Mouse (Mus musculus): Measurements from ENCODE around the gene Dnajb8. TPM values are rescaled to one million over a fixed set of nuclear protein-coding genes. Genes with fewer than 3 reads are reported as not detected.
A peak's percentile ranks its signal among the peaks of the same experiment; 100 is the strongest.

Gene Dnajb8
- polyA plus RNA-seq, 1 experiment from 2014 or later, result not detected

DNA sequence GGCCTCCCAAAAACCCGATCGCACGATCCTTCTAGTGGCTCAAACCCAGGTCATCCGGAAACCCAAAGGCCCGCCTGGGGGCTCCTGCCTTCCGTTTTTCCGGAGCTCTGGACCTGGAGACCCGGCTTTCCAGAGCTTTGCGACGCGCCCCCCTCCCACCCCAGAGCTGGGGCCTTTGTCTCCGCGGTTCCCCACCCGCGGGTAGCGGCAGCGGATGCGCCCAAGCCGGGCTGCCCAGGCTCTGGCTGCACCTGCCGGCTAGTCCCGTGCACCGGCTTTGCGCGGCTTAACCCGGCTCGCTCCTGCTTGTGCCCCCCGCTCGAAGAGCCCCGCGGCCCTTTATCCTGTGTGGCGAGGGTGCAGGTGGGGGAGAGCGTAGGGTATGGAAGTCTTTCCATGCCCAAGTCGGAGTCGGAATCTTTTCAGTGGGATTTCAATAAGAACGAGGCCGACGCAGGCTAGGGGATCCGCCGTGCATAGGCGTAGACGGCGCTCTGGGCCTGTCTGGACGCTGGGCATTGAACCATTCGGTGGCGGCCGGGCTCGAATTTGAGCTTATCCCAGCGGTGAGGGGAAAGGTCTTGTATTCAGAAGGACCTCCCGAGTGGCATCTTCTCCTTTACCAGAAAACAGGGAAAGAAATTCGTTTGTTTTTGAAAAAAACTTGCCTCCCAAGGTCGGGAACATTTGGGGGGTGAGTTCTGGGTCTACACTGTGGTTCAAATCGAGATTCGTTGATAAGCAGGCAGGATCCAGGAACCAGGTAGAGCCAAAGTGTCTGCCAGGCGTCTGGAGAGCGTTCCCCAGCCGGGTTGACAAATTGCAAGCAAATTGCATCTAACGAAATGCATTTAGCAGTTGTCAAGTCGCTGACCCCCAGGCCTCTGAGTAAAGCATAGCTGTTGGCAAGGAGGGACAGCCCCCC, 27.8 kb upstream of the Dnajb8 start:
- peaks cover 68% of the 10 kb centered on the region for H3K4me1 ChIP-seq
- DNase-seq (ENCODE audit: low spot score), result peak; percentile 73
- H3K27ac ChIP-seq, result peak overlapping the region; percentile 20

DNA sequence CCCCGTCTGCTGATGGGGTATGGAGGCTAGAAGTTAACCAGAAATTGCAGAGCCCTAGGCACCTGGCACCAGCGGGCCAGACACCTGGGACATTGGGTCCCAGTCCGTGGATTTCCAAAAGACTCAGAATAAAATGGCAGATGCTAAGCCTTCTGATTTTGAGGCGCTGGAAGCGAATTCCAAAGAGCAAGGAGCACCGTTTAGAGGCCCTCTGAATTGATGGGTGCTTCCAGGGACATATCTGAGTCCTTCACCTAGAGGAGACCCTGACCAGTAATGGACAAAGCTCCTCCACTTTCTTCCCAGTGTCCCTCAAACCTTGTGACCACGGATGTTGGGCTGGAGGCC, 27.1 kb upstream of the Dnajb8 start:
- WGBS, result 2% methylated on average over 7 of the region's 7 CpGs
- no peaks in the 10 kb centered on the region for H3K9me3 ChIP-seq (replicated peaks)
- peaks cover 100% of the 10 kb centered on the region for H3K27me3 ChIP-seq (ENCODE audit: low read depth, poor library complexity, severe bottlenecking)
- H3K27ac ChIP-seq, result no peak overlapping the region
- DNase-seq (ENCODE audit: low spot score), result peak; percentile 59
- H3K36me3 ChIP-seq, result no peaks in the 10 kb centered on the region
- peaks cover 68% of the 10 kb centered on the region for H3K4me1 ChIP-seq
- H3K4me3 ChIP-seq, result no peak overlapping the region

More for the DNA sequence above, 27.8 kb upstream of the Dnajb8 start:
- Histone ChIP-seq H3K27me3 (ENCODE audit: low read depth, poor library complexity, severe bottlenecking) (peaks cover 100% of the 10 kb centered on the region), H3K36me3 (no peaks in the 10 kb centered on the region), H3K4me3 (peak overlapping the region; percentile 45), H3K9me3 (replicated peaks) (no peaks in the 10 kb centered on the region)
- WGBS, result 1% methylated on average over 58 of the region's 58 CpGs

- Histone ChIP-seq H3K4me3 (peak overlapping the region; percentile 55), H3K27me3 (ENCODE audit: low read depth, poor library complexity, severe bottlenecking) (peaks cover 100% of the 10 kb centered on the region), H3K9me3 (replicated peaks) (no peaks in the 10 kb centered on the region), H3K36me3 (no peaks in the 10 kb centered on the region), H3K27ac (0 out of 2 replicates have a peak overlapping the region, but pooled peaks have one; percentile 59), H3K4me1 (peaks cover 69% of the 10 kb centered on the region)
- peak; percentile 69 for DNase-seq (ENCODE audit: low spot score)
- 2% methylated on average over 33 of the region's 33 CpGs for WGBS
These were observed 25.9 kb upstream of the Dnajb8 start for GRCm38 (mm10) chr6:88196054-88196732.

DNA sequence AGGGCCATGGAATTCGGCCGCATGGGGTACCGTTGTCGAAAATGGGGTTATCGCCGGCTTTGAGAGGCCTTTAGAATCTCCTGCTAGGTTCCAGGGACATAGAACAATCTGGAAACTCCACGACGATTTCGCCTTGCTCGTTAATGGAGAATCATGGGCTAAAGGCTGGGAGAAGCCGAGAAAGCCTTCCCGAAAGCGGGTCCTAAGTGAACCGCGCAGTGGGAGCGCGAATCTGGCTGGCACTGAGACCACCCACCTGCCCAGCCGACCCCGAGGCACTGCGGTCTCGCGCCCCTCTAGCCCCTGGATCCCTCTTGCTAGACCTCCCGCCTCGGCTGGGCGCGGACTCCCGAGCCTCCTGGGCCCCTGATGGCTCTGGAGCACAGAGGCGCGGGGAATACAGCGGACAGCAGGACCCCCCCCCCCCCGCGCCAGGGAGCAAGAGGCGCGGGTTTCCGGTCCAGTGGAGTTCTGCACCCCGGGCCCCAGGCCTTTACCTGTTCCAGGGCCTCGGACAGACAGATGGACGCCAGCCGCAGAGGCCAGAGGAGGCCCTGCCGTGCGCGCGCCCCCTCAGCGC, 25.2 kb upstream of the Dnajb8 start:
- H3K4me1 ChIP-seq, result peaks cover 69% of the 10 kb centered on the region
- peak; percentile 71 for DNase-seq (ENCODE audit: low spot score)
- H3K9me3 ChIP-seq (replicated peaks), result no peaks in the 10 kb centered on the region
- H3K27ac ChIP-seq, result peak overlapping the region; percentile 59; the same call in 1 of the 2 replicates
- H3K4me3 ChIP-seq, result peak overlapping the region; percentile 55
- H3K27me3 ChIP-seq (ENCODE audit: low read depth, poor library complexity, severe bottlenecking), result peaks cover 100% of the 10 kb centered on the region
- WGBS, result under 1% methylated on average over 44 of the region's 44 CpGs
- no peaks in the 10 kb centered on the region for H3K36me3 ChIP-seq

DNA sequence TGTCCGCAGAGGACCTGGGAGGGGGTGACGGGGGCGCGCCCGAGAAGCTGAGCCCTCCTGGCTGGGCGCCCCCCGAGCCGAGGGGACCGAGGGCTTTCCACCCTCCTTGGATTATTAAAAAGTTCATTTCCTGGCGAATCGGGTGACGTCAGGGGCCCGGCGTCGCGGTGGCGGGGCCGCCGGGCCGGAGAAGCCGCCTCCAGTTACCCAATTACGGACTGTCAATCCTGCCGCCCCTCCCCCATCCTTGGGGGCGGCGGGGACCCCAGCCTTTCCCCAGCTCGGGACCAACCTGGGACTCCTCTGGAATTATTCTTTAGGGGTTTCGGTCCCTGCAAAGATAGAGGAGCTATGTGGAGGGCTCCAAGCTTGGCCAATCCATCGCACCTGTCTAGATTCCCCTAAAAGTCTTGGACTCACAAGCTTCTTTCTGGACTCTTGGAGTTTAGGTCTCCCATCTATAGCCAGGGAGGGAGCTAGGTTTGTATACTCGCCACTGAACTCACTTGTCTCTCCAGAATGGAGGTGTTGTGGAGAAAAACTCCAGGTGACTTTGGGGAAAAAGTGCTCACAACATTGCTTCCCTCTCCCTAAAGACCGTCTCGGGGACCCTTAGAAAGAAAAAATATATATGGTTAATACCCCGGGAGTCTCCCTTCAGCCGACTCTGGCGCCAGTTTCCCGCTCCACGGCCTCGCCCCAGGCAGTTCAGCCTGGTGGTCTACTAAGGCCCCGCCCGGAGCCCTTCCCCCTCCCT, 24.6 kb upstream of the Dnajb8 start:
- peaks cover 100% of the 10 kb centered on the region for H3K27me3 ChIP-seq (ENCODE audit: low read depth, poor library complexity, severe bottlenecking)
- H3K9me3 ChIP-seq (replicated peaks), result no peaks in the 10 kb centered on the region
- WGBS, result 1% methylated on average over 39 of the region's 39 CpGs
- H3K27ac ChIP-seq, result peak overlapping the region; percentile 59; the same call in 1 of the 2 replicates
- H3K4me1 ChIP-seq, result peaks cover 74% of the 10 kb centered on the region
- no peaks in the 10 kb centered on the region for H3K36me3 ChIP-seq
- DNase-seq (ENCODE audit: low spot score), result peak; percentile 69
- H3K4me3 ChIP-seq, result peak overlapping the region; percentile 55

GRCm38 (mm10) chr6:88198070-88198940, 23.8 kb upstream of the Dnajb8 start:
- Histone ChIP-seq H3K27ac (peak overlapping the region; percentile 47; the same call in 1 of the 2 replicates), H3K4me3 (peak overlapping the region; percentile 55), H3K4me1 (peaks cover 80% of the 10 kb centered on the region), H3K36me3 (no peaks in the 10 kb centered on the region), H3K9me3 (replicated peaks) (no peaks in the 10 kb centered on the region), H3K27me3 (ENCODE audit: low read depth, poor library complexity, severe bottlenecking) (peaks cover 100% of the 10 kb centered on the region)
- WGBS, result 0% methylated on average over 54 of the region's 62 CpGs
- DNase-seq (ENCODE audit: low spot score), result peak; percentile 90

- H3K4me3 ChIP-seq, result peak overlapping the region; percentile 55
- H3K9me3 ChIP-seq (replicated peaks), result no peaks in the 10 kb centered on the region
- 2% methylated on average over 39 of the region's 39 CpGs for WGBS
- DNase-seq (ENCODE audit: low spot score), result no peak
- no peaks in the 10 kb centered on the region for H3K36me3 ChIP-seq
- peaks cover 79% of the 10 kb centered on the region for H3K4me1 ChIP-seq
- H3K27ac ChIP-seq, result 0 out of 2 replicates have a peak overlapping the region, but pooled peaks have one; percentile 38
- H3K27me3 ChIP-seq (ENCODE audit: low read depth, poor library complexity, severe bottlenecking), result peaks cover 100% of the 10 kb centered on the region
These were observed 22.9 kb upstream of the Dnajb8 start for GRCm38 (mm10) chr6:88199001-88199717.

GRCm38 (mm10) chr6:88199718-88200692, 22.1 kb upstream of the Dnajb8 start:
- Histone ChIP-seq H3K4me3 (peak overlapping the region; percentile 55), H3K27ac (no peak overlapping the region), H3K9me3 (replicated peaks) (no peaks in the 10 kb centered on the region), H3K36me3 (no peaks in the 10 kb centered on the region), H3K4me1 (peaks cover 80% of the 10 kb centered on the region), H3K27me3 (ENCODE audit: low read depth, poor library complexity, severe bottlenecking) (peaks cover 100% of the 10 kb centered on the region)
- DNase-seq (ENCODE audit: low spot score), result peak; percentile 67
- WGBS, result 3% methylated on average over 50 of the region's 50 CpGs

DNA sequence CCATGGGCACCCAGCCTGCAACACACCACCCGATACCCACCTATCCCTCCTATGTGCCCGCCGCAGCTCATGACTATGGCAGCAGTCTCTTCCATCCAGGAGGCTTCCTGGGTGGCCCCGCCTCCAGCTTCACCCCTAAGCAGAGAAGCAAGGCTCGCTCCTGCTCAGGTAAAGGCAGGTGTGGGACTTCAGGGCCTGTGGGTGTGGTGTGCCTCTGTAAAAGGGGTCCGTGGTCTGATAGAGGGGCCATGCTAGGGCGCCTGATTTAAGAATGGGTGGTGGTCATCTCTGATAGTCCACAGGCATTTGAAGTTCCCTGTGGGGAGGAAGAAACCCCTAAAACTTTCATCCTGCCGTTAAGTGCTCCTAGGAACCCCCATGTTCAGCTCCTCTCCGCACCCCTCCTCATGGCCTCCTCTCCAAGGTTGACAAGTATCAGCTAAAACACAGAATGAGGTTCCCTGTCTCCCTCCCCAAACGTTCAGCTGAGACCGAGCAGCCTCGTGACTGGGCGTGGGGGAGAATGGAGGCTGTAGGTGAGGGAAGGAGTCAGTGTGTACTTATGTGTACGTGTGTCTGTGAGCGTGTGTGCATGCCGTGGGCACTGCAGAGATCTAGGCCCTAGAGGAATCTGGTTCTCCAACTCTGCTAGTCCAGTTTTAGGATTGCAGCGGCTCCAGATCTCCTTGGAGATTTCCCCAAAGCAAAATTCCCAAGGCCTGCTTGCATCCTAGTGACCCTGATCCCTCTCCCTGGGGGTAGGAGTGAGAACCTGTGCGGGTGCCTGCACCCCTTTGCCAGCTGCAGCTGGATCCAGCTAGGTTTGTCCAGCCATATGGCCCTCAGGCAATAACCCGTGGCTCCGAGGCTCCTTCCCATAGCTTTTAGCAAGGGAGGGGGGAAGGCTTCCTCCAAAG, 21.1 kb upstream of the Dnajb8 start:
- no peaks in the 10 kb centered on the region for H3K36me3 ChIP-seq
- DNase-seq (ENCODE audit: low spot score), result peak; percentile 47
- WGBS, result 8% methylated on average over 20 of the region's 20 CpGs

More for the DNA sequence above, 21.1 kb upstream of the Dnajb8 start:
- Histone ChIP-seq H3K27ac (no peak overlapping the region), H3K27me3 (ENCODE audit: low read depth, poor library complexity, severe bottlenecking) (peaks cover 100% of the 10 kb centered on the region), H3K4me3 (peak overlapping the region; percentile 55; the same call in 1 of the 2 replicates), H3K4me1 (peaks cover 83% of the 10 kb centered on the region), H3K9me3 (replicated peaks) (no peaks in the 10 kb centered on the region)

Measured in limb, embryonic 10.5 days (tissue).